Mouse (Mus musculus): ENCODE measurements around the gene Slc25a21. TPM values are rescaled to one million over a fixed set of nuclear protein-coding genes. Genes with fewer than 3 reads are reported as not detected.
A peak's percentile ranks its signal among the peaks of the same experiment; 100 is the strongest.

The Slc25a21 gene
- polyA plus RNA-seq, 1 experiment from 2014 or later = 0.22 TPM

GRCm38 (mm10) chr12:56897976-56898375, 299.3 kb downstream of the Slc25a21 start:
- Histone ChIP-seq H3K4me1 (replicated peaks) (no peaks in the 10 kb centered on the region), H3K9me3 (no peaks in the 10 kb centered on the region), H3K9ac (no peak overlapping the region), H3K4me3 (no peak overlapping the region), H3K27ac (no peak overlapping the region), H3K36me3 (no peaks in the 10 kb centered on the region), H3K27me3 (no peaks in the 10 kb centered on the region), H3K4me2 (no peak overlapping the region)
- 81% methylated on average over 8 of the region's 8 CpGs for WGBS
- ATAC-seq (ENCODE audit: low FRiP score) = no peak

DNA sequence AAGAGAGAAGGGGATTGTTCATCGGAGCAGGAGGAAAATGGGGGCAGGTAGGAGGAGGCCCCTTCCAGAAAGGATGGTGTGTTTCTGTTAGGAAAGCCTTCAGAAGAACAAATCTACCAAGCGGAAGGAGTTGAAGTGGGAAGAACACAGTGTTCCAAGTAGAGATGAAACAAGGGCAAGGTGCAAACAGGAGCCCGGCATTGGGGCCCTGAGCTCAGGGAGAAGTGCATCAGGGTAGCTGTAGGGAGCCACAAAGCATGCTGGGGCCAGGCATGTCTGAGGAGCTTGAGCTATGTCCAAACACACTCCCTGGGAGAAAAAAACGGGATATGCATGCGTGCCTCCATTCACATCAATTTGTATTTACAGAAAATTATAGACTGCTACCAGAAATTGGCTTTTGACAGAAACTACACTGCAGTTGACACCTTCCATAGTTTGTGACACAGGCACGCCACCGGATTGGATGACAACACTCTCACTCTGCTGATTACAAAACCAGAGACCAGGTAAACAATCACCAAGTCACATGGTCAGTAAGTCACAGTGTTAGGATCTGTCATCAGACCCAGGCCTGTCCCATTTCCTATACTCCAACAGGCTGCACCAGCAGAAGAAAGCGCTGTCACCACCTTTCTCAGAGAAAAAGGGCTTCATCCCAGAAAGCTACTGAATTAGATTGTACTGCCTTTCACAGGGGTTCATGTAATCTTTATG, 299.9 kb downstream of the Slc25a21 start:
- H3K9me3 ChIP-seq = no peaks in the 10 kb centered on the region
- H3K4me1 ChIP-seq (replicated peaks) = no peaks in the 10 kb centered on the region
- H3K27me3 ChIP-seq = no peaks in the 10 kb centered on the region
- H3K27ac ChIP-seq = no peak overlapping the region
- H3K9ac ChIP-seq = no peak overlapping the region
- ATAC-seq (ENCODE audit: low FRiP score) = no peak
- no peaks in the 10 kb centered on the region for H3K36me3 ChIP-seq
- H3K4me2 ChIP-seq = no peak overlapping the region
- H3K4me3 ChIP-seq = no peak overlapping the region
- WGBS = 89% methylated on average over 8 of the region's 8 CpGs

DNA sequence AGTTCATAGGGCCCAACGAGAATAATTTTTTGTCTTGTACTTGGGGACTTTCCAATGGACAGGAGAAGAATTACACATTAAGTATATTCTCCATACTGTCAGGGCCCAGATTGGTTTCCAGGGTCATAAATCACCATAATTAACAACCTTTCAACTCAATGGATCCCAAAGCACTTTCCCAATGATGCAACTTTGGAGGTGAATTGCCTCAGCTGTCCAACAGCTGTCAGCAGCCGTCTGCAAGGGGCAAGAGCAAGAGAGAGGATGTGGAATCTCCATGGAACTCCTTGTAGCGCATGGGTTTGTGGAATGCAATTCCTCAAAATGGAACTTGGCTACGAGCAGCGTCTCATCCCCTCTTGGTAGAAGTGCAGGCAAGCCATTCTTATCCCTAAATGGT, 302.3 kb downstream of the Slc25a21 start:
- H3K4me3 ChIP-seq = no peak overlapping the region
- H3K4me1 ChIP-seq (replicated peaks) = no peaks in the 10 kb centered on the region
- 63% methylated on average over 5 of the region's 5 CpGs for WGBS
- no peak for ATAC-seq (ENCODE audit: low FRiP score)
- H3K9ac ChIP-seq = no peak overlapping the region
- H3K36me3 ChIP-seq = no peaks in the 10 kb centered on the region
- H3K27ac ChIP-seq = no peak overlapping the region
- no peaks in the 10 kb centered on the region for H3K27me3 ChIP-seq
- no peaks in the 10 kb centered on the region for H3K9me3 ChIP-seq
- H3K4me2 ChIP-seq = no peak overlapping the region

- Histone ChIP-seq H3K27ac (no peak overlapping the region), H3K4me3 (no peak overlapping the region), H3K4me2 (no peak overlapping the region), H3K4me1 (replicated peaks) (no peaks in the 10 kb centered on the region), H3K9ac (no peak overlapping the region), H3K9me3 (no peaks in the 10 kb centered on the region), H3K27me3 (no peaks in the 10 kb centered on the region), H3K36me3 (no peaks in the 10 kb centered on the region)
- no peak for ATAC-seq (ENCODE audit: low FRiP score)
- 76% methylated on average over 6 of the region's 6 CpGs for WGBS
Observed at GRCm38 (mm10) chr12:56890891-56891726, 306.2 kb downstream of the Slc25a21 start.

DNA sequence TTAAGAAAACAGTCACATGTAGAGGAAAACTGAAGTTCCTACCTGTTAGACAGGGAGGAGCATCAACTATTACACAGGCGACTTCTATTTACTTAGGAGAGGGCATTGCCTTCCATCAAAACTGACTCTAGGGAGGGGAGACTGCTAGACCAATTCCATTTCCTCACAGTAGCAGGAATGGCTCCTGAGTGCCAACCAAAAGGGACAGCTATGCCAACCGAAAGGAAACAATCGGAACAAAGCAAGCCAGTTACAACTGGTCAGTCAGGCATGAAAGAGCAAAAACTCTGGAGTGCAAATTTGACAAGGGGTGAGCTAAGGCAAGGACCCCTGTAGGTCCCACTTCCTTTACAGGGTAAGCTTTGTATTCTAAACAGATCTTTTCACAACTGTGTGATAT, 319.5 kb downstream of the Slc25a21 start:
- H3K4me3 ChIP-seq = no peak overlapping the region
- H3K36me3 ChIP-seq = no peaks in the 10 kb centered on the region
- no peaks in the 10 kb centered on the region for H3K27me3 ChIP-seq
- ATAC-seq (ENCODE audit: low FRiP score) = no peak
- 0 out of 2 replicates have a peak, but pooled peaks cover under 1% of the 10 kb centered on the region for H3K9me3 ChIP-seq
- WGBS = 31% methylated on average over 3 of the region's 3 CpGs
- H3K4me2 ChIP-seq = no peak overlapping the region
- no peak overlapping the region for H3K9ac ChIP-seq
- no peak overlapping the region for H3K27ac ChIP-seq
- no peaks in the 10 kb centered on the region; the same call in 1 of the 2 replicates for H3K4me1 ChIP-seq (replicated peaks)

DNA sequence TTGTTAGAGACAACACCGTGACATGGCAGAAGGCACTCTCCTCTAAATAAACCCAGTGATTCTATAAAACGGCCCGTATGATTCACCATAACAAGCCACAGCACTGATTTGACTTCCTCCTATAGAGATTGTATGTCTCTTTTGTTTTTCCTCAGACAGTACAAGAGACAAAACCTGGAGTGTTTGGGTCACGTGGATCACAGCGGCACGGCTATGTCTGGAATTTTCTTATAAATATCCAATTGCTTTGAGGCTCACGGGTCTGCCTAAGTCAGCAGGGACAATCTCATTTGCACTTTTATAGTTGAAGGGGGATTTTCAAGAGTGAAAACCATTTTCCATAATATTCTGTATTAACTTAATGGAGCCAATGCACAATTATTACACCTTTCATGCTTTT, 320.7 kb downstream of the Slc25a21 start:
- no peak overlapping the region for H3K4me3 ChIP-seq
- no peak overlapping the region for H3K9ac ChIP-seq
- WGBS = 38% methylated on average over 7 of the region's 7 CpGs
- H3K36me3 ChIP-seq = no peaks in the 10 kb centered on the region
- no peaks in the 10 kb centered on the region; the same call in 1 of the 2 replicates for H3K4me1 ChIP-seq (replicated peaks)
- no peak overlapping the region for H3K27ac ChIP-seq
- no peak for ATAC-seq (ENCODE audit: low FRiP score)
- H3K9me3 ChIP-seq = no peaks in the 10 kb centered on the region
- H3K4me2 ChIP-seq = no peak overlapping the region
- no peaks in the 10 kb centered on the region for H3K27me3 ChIP-seq

DNA sequence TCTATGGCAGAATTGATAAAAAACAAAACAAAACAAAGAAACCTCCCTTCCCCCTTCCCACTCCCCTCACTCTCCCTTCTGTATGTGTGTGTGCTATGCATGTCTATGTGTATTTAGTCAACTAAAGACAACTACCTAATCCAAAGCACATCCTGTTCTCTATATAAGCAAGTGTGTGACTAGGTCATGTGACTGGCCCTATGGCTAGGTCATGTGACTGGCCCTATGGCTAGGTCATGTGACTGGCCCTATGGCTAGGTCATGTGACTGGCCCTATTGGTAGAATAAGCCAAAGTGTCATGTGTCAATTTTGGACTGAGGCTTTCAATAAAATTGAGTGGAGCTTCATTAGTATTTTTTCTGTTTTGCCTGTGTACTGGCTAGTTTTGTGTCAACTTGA, 324.1 kb downstream of the Slc25a21 start:
- Histone ChIP-seq H3K9ac (no peak overlapping the region), H3K27me3 (no peaks in the 10 kb centered on the region), H3K4me2 (no peak overlapping the region), H3K4me1 (replicated peaks) (no peaks in the 10 kb centered on the region; the same call in 1 of the 2 replicates), H3K4me3 (no peak overlapping the region), H3K27ac (no peak overlapping the region), H3K36me3 (no peaks in the 10 kb centered on the region), H3K9me3 (no peaks in the 10 kb centered on the region)
- no peak for ATAC-seq (ENCODE audit: low FRiP score)

DNA sequence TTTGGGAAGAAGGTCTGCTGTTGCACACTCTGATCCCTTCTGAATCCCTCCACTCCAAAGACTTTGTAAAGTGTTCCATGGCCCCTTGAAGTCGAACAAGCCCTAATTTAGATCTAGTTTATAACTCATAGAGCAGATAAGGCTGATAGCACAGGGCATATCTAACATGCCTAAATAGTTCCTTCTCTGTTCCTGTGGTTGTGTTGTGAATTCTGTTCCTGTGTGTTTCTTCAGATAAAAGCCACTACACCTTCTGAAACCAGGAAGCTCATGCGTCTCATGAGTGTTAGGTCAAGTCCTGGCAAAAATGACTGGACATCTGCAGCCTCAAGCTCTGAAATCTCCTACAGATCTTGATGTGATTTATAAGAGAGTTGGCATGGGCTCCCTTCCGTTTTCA, 326.7 kb downstream of the Slc25a21 start:
- 94% methylated on average over 3 of the region's 3 CpGs for WGBS
- no peaks in the 10 kb centered on the region for H3K4me1 ChIP-seq (replicated peaks)
- ATAC-seq (ENCODE audit: low FRiP score) = no peak
- H3K4me3 ChIP-seq = no peak overlapping the region
- H3K27me3 ChIP-seq = no peaks in the 10 kb centered on the region
- H3K4me2 ChIP-seq = no peak overlapping the region
- no peaks in the 10 kb centered on the region for H3K9me3 ChIP-seq
- H3K9ac ChIP-seq = no peak overlapping the region
- H3K36me3 ChIP-seq = no peaks in the 10 kb centered on the region
- H3K27ac ChIP-seq = no peak overlapping the region

- Histone ChIP-seq H3K4me2 (no peak overlapping the region), H3K27me3 (peaks cover 2% of the 10 kb centered on the region; the same call in 1 of the 2 replicates), H3K9me3 (no peaks in the 10 kb centered on the region), H3K36me3 (no peaks in the 10 kb centered on the region), H3K27ac (no peak overlapping the region), H3K4me1 (replicated peaks) (0 out of 2 replicates have a peak, but pooled peaks cover 2% of the 10 kb centered on the region), H3K9ac (no peak overlapping the region), H3K4me3 (no peak overlapping the region)
- 0 out of 2 replicates have a peak, but pooled peaks have one; percentile 52 for ATAC-seq (ENCODE audit: low FRiP score)
- WGBS = 75% methylated on average over 4 of the region's 4 CpGs
Observed at GRCm38 (mm10) chr12:56863873-56864562, 333.3 kb downstream of the Slc25a21 start.

- Histone ChIP-seq H3K4me3 (no peak overlapping the region), H3K4me2 (no peak overlapping the region), H3K36me3 (no peaks in the 10 kb centered on the region), H3K27me3 (no peaks in the 10 kb centered on the region), H3K27ac (no peak overlapping the region), H3K9ac (no peak overlapping the region), H3K9me3 (no peaks in the 10 kb centered on the region), H3K4me1 (replicated peaks) (0 out of 2 replicates have a peak, but pooled peaks cover 8% of the 10 kb centered on the region)
- no peak for ATAC-seq (ENCODE audit: low FRiP score)
- WGBS = 48% methylated on average over 4 of the region's 4 CpGs
Observed at GRCm38 (mm10) chr12:56852679-56853078, 344.6 kb downstream of the Slc25a21 start.

- Histone ChIP-seq H3K4me1 (replicated peaks) (0 out of 2 replicates have a peak, but pooled peaks cover 8% of the 10 kb centered on the region), H3K4me2 (no peak overlapping the region), H3K9me3 (no peaks in the 10 kb centered on the region), H3K4me3 (no peak overlapping the region), H3K27ac (no peak overlapping the region), H3K36me3 (no peaks in the 10 kb centered on the region), H3K9ac (no peak overlapping the region), H3K27me3 (no peaks in the 10 kb centered on the region)
- 41% methylated on average over 3 of the region's 3 CpGs for WGBS
- no peak for ATAC-seq (ENCODE audit: low FRiP score)
Observed at GRCm38 (mm10) chr12:56851464-56851863, 345.8 kb downstream of the Slc25a21 start.

- ATAC-seq (ENCODE audit: low FRiP score) = no peak
- no peak overlapping the region for H3K9ac ChIP-seq
- no peaks in the 10 kb centered on the region for H3K36me3 ChIP-seq
- WGBS = 72% methylated on average over 1 of the region's 1 CpGs
- H3K9me3 ChIP-seq = no peaks in the 10 kb centered on the region
- H3K27me3 ChIP-seq = peaks cover 19% of the 10 kb centered on the region
- H3K4me1 ChIP-seq (replicated peaks) = peaks cover 15% of the 10 kb centered on the region
- no peak overlapping the region for H3K4me3 ChIP-seq
- H3K27ac ChIP-seq = no peak overlapping the region
- H3K4me2 ChIP-seq = no peak overlapping the region
Observed at GRCm38 (mm10) chr12:56829945-56830344, 367.3 kb downstream of the Slc25a21 start.
